Mouse (Mus musculus) ES-E14 (cell line): Measurements from ENCODE around the gene Tmem59l. TPM values are rescaled to one million over a fixed set of nuclear protein-coding genes. Genes with fewer than 3 reads are reported as not detected.
A peak's percentile ranks its signal among the peaks of the same experiment; 100 is the strongest.

Source experiments
- DNase-seq: peaks from one replicate; pipeline ENCODE4 v3.0.0-alpha.2; 2013; ENCODE audit warnings: low read depth, low spot score
- H3K27ac ChIP-seq: 2 replicates; pipeline ENCODE4 v1.5.1; 2012; ENCODE audit warnings: low read depth, mild to moderate bottlenecking, low read length, moderate library complexity, mixed read lengths; ENCODE audit not compliant: poor library complexity, insufficient read depth, severe bottlenecking
- H3K36me3 ChIP-seq: 2 replicates; pipeline ENCODE4 v1.6.1; 2012; ENCODE audit warnings: mild to moderate bottlenecking, low read length, moderate library complexity, mixed read lengths; ENCODE audit not compliant: control insufficient read depth, poor library complexity, insufficient read depth, severe bottlenecking
- H3K4me1 ChIP-seq, 2 experiments: fragments of 150-350 bp in 1 of 2; sonication (generic) in 1 of 2; 2 replicates each; pipeline ENCODE4 v1.6.1; 2012; ENCODE audit warnings: low read length in 2 of 2, mild to moderate bottlenecking in 1 of 2, mixed read lengths in 1 of 2; ENCODE audit not compliant: control insufficient read depth in 2 of 2, insufficient read depth in 2 of 2, poor library complexity in 1 of 2
- H3K4me3 ChIP-seq, 2 experiments: fragments of 150-350 bp in 1 of 2; sonication (generic) in 1 of 2; 2 replicates each; pipeline ENCODE4 v1.5.1; 2012; ENCODE audit warnings: low read length in 2 of 2, low read depth in 1 of 2, mild to moderate bottlenecking in 1 of 2, mixed read lengths in 1 of 2; ENCODE audit not compliant: insufficient read depth in 1 of 2, poor library complexity in 1 of 2, severe bottlenecking in 1 of 2
- H3K9ac ChIP-seq: 2 replicates; pipeline ENCODE4 v1.6.1; 2012; ENCODE audit warnings: low read depth, mild to moderate bottlenecking, low read length, mixed read lengths; ENCODE audit not compliant: poor library complexity, insufficient read depth, severe bottlenecking
- H3K9me3 ChIP-seq: fragments of 150-350 bp; sonication (generic); 2 replicates; pipeline ENCODE4 v1.6.1; 2012; ENCODE audit warnings: low read depth, mild to moderate bottlenecking, low read length; ENCODE audit not compliant: control insufficient read depth, insufficient read depth
- CHD2 ChIP-seq: IDR thresholded peaks from 2 replicates; pipeline ENCODE4 v1.6.1; 2014; ENCODE audit warnings: mild to moderate bottlenecking, low read depth, low read length, inconsistent platforms
- HCFC1 ChIP-seq: IDR thresholded peaks from 2 replicates; pipeline ENCODE4 v1.6.1; 2012; ENCODE audit warnings: low read length, inconsistent platforms, borderline replicate concordance; ENCODE audit not compliant: insufficient read depth
- MAFK ChIP-seq: IDR thresholded peaks from 2 replicates; pipeline ENCODE4 v1.6.1; 2014; ENCODE audit warnings: mild to moderate bottlenecking, low read depth, low read length, inconsistent platforms; ENCODE audit not compliant: insufficient read depth
- ZC3H11A ChIP-seq: IDR thresholded peaks from 2 replicates; pipeline ENCODE4 v1.6.1; 2012; ENCODE audit warnings: low read depth, mild to moderate bottlenecking, inconsistent platforms, low read length, borderline replicate concordance
- ZNF384 ChIP-seq: IDR thresholded peaks from 2 replicates; pipeline ENCODE4 v1.6.1; 2012; ENCODE audit warnings: low read depth, low read length, inconsistent platforms
- in situ Hi-C, 2 experiments: fragments of 600-800 bp; cut with MboI; formaldehyde crosslinking; loops; one replicate each; pipeline ENCODE4 v1.15.1; 2025; ENCODE audit warnings: low sequenced_read_pairs in 2 of 2, inconsistent platforms in 1 of 2; ENCODE audit not compliant: unreplicated experiment in 2 of 2
- total RNA-seq: library from RNA; depleted of rRNA; stranded (reverse); fragments of 300-350 nt; gene quantifications from 2 replicates; pipeline ENCODE4 v1.2.3, GENCODE M21; 2012

Tmem59l gene
- total RNA-seq, 1 experiment = 5.3 TPM

- Histone ChIP-seq H3K9ac (no peak overlapping the region), H3K27ac (no peak overlapping the region), H3K4me3 (no peak overlapping the region), H3K4me1 (peaks cover 0 to 14% of the 10 kb centered on the region in 2 experiments; a peak in 1 of 4 replicates), H3K9me3 (no peaks in the 10 kb centered on the region), H3K36me3 (no peaks in the 10 kb centered on the region)
- in situ Hi-C loops = no loop called here
- TF ChIP-seq MAFK = no peak
- TF ChIP-seq ZC3H11A = no peak
- DNase-seq = no peak
Measured at GRCm38 (mm10) chr8:70481908-70482307, 5.2 kb downstream of the Tmem59l start.

DNA sequence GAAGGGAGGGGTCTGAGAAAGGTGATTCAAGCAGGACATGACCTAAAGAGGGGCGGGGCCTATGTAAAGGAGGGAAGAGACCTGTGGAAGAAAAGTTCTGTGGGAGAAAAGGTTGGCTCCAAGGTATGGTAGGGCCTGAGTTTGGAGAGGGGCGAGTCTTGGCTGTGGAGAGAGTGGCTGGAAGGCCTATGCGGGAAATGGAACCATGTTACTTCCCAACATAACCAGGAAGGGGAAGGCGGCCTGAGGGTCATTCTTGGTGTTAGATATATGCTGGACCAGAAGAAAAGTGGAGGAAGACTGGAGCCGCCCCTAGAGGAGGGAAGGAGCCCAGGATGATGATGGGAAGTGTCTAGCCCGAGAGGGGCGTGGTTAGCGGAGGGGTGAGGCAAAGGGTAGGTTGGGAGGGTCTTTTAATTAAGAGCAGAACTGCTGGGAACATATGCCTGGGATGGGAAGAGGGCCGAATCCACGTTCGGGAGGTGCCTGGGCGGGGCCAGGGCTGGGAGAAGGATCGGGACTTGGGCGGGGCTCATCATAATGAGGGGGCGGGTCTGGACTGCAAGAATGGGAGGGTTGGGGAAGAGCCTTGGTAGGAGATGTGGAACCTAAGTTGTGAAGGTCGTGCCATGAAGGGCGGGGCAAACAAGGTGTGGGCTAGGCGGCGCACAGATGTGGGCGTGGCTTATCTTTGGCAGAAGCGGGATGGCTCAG lies 9.7 kb downstream of the Tmem59l start:
- H3K36me3 ChIP-seq = peaks cover 3% of the 10 kb centered on the region; the same call in 1 of the 2 replicates
- H3K4me1 ChIP-seq = peaks cover 0 to 7% of the 10 kb centered on the region in 2 experiments; a peak in 1 of 4 replicates
- H3K27ac ChIP-seq = peak overlapping the region; percentile 59
- H3K4me3 ChIP-seq = peak overlapping the region; percentile 52 to 96
- peak overlapping the region; percentile 21; the same call in 1 of the 2 replicates for H3K9ac ChIP-seq
- H3K9me3 ChIP-seq = no peaks in the 10 kb centered on the region
- TF ChIP-seq ZC3H11A = no peak
- peak; percentile 54; the same call in 1 of the 2 replicates for TF ChIP-seq HCFC1
- in situ Hi-C loops = no loop called here
- peak; percentile 92 for DNase-seq

GRCm38 (mm10) chr8:70476333-70477268 lies 10.6 kb downstream of the Tmem59l start, which contains the start of gene Klhl26:
Gene Klhl26, minus strand, starts transcription at chr8:70476968.
- peak; percentile 99 for DNase-seq
- in situ Hi-C loops = no loop called here
- peaks cover 3% of the 10 kb centered on the region; the same call in 1 of the 2 replicates for H3K36me3 ChIP-seq

GRCm38 (mm10) chr8:70471856-70472255 lies 15.3 kb downstream of the Tmem59l start:
- no peak for DNase-seq
- Histone ChIP-seq H3K27ac (no peak overlapping the region), H3K36me3 (peaks cover 3% of the 10 kb centered on the region; the same call in 1 of the 2 replicates), H3K4me1 (peaks cover 1 to 12% of the 10 kb centered on the region in 2 experiments; a peak in 2 of 4 replicates), H3K4me3 (no peak overlapping the region), H3K9ac (no peak overlapping the region), H3K9me3 (no peaks in the 10 kb centered on the region)
- in situ Hi-C loops = no loop called here
- TF ChIP-seq ZC3H11A (no peak), ZNF384 (no peak), CHD2 (no peak), MAFK (no peak), HCFC1 (no peak)

More at GRCm38 (mm10) chr8:70476333-70477268, 10.6 kb downstream of the Tmem59l start, which contains the start of gene Klhl26:
- H3K4me1 ChIP-seq = peaks cover 0 to 7% of the 10 kb centered on the region in 2 experiments; a peak in 1 of 4 replicates
- TF ChIP-seq HCFC1 (no peak), CHD2 (no peak), ZNF384 (no peak), MAFK (no peak), ZC3H11A (no peak)
- peak within 1 kb of the TSS; percentile 59 for H3K27ac ChIP-seq
- H3K9me3 ChIP-seq = no peaks in the 10 kb centered on the region
- H3K4me3 ChIP-seq = peak within 1 kb of the TSS; percentile 81 to 96
- H3K9ac ChIP-seq = peak within 1 kb of the TSS; percentile 85
